Mouse (Mus musculus) liver, embryonic 14.5 days (tissue): Measurements from ENCODE around the gene Hist2h2aa1.
A peak's percentile ranks its signal among the peaks of the same experiment; 100 is the strongest.

Experiments used
- CTCF ChIP-seq: IDR thresholded peaks from 2 replicates; pipeline ENCODE4 v1.5.1; 2016; ENCODE audit warnings: antibody characterized with exemption, low read depth, control low read depth
- EP300 ChIP-seq: IDR thresholded peaks from 2 replicates; pipeline ENCODE4 v1.6.1; 2016; ENCODE audit warnings: antibody characterized with exemption, low read depth

- TF ChIP-seq EP300 (no peak), CTCF (peak; percentile 54)
Measured at GRCm38 (mm10) chr3:96209242-96209641, 36.1 kb upstream of the Hist2h2aa1 start.
